Mouse (Mus musculus) urinary bladder, postnatal 14 days (tissue): Measurements from ENCODE around the gene Cep19.
A peak's percentile ranks its signal among the peaks of the same experiment; 100 is the strongest.
"Not testable (repeated sequence)": the region's sequence is repeated elsewhere in the genome, so short reads cannot be mapped to it uniquely, and the experiment has no call there.

Experiments used
- DNase-seq: peaks from one replicate; pipeline ENCODE4 v3.0.0; 2021; ENCODE audit warnings: low spot score

Cep19 gene

DNA sequence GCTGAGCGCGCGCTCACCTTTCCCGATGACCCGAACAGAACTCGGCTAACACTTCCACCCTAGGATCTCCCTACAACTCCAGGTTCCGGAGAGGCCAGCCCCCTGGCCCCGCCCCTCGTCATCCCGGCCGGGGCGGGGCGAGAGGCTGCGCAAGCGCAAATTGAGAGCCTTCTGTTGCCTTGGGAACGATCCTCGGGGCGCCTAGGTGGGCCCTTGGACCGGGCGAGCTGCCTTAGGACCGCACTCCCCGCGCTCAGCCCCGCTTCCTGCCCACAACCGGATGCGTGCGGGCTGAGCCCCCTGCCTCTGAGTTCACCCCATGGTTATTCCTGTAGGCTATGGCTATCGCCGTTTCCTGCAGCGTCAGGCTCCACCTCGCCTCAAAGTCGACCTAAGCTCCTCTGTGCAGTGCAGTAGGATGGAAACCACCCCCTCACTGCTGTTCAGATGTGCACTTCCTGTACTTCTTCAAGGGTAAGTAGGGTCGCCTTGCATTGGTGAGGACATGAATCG, at the start of gene Cep19, which contains the start of gene Pigx:
Gene Cep19, plus strand, starts transcription at position 163 of the 513 bp plus-strand sequence.
Gene Pigx, minus strand, starts transcription at position 103 of the 513 bp plus-strand sequence.
- peak; percentile 87 for DNase-seq

DNA sequence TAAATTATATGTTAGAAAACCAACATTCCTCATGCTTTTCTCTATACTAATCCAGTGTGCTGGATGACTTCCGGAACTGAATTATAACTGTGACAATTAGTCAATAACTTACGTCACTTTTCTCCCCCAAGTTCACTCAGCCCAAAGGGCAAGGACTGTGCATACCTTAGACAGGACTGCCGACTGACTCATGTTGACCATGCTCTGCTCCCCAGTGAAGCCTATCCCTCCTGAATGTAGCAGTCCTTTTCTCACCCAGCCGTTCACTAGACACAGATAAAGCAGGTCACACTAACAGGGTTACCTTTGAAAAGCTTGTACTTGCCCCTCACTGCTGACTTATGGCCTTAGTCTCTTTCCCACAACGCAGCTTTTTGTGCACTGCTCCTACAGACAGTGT, 40.8 kb upstream of the Cep19 start:
- DNase-seq, result peak; percentile 20

DNA sequence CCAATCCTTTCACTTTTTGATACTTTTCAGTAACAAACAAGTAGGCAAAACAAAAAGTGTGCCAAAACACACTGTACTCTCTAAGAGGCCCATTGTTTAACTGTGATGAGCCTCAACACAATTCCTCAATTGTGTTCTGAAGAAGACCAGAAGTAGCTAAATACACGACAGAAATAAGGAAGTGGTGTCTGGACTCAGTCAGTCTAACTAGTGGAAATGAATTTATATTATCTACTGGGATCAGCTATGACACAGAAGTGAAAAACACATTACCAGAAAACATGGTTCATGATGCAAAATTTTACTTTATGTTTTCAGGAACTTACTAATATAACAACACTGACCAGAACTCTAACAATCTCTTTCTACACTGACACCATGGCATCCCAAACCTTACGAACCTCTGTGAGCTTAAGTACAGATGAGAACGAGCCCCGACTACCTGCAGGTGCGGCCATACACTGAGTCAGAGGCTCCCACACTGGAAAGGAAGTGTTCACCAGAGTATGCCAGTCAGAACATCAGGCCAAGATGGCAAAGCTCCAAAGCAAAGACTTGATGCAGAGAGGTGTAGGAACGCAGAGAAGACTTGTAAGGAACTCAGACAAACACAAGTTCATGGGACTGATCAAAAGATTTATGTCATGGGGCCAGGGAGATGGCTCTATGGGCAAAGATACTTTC, 39.6 kb upstream of the Cep19 start:
- peak; percentile 61 for DNase-seq

DNA sequence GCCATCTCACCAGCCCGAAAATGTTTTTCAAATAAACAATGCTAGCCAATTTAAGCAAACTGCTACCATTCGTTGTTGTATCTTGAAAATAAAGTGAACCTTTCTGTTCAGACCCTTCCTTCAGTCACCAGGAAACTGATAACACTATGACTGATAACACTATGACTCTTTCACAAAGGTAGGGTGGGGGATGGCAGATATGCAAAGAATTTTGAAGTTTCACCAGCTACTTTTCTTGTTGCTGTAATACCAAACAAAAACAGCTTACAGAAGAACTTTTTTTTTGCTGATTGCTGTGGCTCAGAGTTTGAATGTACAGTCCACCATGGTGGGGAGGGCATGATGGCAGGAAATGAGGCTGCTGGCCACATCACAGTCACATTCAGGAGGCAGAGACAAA, 37.4 kb upstream of the Cep19 start:
- DNase-seq, result no peak

DNA sequence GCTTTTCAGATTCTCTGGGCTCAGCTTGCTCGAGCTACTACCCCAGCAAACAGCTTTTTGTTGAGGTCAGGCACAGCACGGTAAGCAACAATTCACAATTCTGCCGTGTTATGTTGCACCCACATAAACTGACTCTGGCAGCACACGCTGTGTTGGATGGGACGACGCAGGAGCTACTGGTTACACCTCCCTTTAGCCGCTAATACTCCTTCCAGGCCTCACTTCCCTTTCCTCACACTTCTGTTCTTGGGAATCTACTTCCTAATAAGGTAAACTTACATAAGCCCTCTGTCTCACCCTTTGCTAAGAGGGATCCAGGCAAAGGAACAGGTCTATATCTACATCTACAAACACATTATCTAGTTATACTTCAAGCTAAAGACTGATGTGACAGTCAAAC, 35.7 kb upstream of the Cep19 start:
- DNase-seq, result no peak

DNA sequence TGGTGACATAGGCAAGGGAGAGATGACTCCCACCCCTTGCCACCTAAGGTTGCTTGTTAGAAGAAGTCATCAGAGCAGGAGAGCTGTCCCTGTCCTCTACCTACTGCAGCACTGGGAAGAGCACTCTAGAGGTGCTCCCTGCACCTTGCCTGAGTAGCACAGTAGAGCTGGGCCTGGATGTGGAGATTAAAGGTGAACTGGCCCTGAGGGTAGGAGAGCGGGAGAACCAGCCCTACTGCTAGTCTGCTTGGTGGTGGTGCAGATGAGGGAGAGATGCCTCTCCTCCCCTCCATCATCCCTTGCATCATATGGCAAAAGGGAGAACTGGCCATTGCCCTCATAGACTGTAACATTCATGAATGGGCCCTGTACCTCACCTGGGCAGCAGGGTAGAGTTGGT, 32.7 kb upstream of the Cep19 start:
- no peak for DNase-seq

DNA sequence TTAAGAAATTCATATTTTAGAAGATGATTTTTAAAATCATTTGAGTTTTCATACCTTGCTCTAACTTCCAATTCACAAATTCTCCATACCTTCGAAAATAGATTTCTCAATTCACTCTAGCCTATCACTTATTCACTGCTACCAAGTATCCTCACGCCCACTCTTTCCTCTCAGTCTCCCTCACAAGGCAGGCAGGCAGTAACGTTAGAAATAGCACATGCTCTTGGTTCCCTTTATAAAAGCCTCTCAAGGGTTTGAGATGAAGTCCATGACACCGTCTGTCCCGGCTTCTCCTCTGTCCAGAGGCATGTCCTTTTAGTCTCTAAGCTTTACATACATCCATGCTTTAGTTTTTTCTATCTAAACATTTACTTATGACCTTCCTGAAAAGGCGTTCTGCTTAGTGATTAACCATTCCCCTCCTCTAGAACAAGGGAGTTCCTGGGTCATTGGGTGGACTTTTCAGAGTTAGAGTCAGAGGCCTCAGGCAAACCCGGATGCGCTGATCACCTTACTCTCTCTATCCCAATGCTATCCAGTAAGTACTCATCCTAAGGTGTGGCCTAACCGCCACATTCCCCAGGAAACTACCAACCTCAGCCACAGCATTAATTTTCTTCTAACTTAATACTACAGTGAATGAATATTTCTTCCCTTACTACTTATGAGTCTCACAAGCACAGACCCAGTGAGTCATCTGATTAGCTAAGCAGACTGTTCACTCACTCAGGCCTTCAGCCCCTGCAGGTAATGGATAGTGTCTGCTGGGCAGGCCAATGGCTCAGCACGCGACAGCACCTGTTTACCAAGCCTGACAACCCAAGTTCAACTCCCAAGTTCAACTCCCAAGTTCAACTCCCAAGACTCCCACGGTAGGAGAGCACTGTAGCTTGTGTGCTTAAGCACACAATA, 31.0 kb upstream of the Cep19 start:
- DNase-seq, result no peak

DNA sequence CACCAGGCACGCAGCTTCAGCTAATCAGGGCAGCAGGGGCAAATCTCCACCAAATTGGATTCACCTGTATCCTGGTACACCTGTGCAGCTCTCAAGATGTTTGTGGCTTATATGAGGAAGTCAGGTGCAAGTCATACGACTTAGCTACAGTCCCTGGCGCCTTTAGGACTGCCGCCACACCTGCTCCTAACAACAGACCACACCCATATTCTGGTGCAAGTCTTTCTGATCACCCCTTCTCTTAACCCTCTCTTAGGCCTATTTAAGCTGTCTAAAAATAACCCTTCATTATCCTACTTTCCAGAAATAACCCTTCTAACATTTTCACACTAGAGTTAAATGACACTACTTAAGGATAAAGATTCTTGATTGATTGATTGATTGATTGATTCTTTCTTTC, 29.5 kb upstream of the Cep19 start:
- DNase-seq, result not testable (repeated sequence)

DNA sequence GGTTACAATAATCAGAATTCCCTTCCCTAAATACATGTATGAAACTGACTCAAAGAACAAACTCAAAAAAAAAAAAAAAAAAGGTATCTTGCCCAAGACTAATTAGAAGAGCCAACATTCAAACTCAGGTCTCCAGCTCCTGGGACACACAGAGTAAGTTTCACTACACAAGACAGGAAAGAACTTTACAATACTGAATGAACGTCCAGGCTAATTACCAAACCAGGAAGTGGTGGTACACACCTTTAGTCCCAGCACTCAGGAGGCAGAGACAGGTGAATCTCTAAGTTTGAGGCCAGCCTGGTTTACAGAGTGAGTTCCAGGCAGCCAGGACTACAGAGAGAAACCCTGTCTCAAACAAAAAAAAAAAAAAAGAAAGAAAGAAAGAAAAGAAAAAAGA, 23.8 kb upstream of the Cep19 start:
- no peak for DNase-seq

DNA sequence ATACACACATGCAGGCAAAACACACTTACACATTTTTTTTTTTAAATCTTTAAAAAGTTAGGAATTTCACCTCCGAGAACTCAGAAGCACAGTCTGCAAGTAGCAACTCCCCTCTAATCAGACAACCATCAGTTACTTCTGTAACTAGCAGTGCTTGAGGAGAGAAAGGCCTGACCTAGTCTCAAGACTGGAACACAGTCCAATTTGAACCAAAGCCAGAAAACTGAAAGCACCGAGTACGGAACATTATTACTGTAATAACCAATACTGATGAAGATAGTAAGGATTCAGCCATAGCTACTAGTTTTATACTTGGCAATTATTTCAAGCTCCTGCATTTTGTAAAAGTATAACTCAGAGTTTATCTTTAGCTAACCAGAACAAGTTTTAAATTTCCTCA, 23.2 kb upstream of the Cep19 start:
- no peak for DNase-seq

DNA sequence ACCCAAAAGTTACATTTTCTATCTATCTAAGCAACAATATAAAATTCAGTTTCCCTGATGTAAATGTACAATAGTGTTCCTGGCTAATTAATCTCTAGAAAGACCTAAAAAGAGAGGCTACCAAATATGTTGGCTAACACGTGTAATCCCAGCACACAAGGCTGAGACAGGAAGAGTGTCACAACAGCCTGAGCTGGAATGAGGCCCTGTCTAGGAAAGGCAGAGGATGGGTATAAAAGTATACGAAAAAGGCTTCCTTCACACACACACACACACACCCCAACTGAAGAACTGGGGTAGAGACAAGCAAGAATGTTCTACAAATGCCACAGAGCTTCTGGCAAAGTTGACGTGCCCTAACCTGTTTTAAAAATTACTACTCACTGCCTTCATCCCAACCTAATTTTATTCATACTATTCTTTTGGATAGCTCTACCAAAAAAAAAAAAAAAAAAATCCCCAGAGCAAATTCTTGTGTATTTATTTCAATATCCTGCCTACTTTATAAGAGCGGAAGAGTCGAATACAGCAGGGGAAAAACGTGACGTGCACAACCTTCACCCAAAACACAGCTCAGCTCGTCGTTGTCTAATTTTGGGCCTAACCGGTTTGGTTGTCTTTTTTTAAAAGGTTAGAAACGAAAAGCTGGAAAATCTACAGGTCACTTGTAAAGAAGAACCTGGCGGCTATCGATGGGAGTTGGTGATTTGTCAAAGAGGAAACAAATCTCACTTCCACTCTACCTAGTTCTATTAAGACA, 21.8 kb upstream of the Cep19 start:
- DNase-seq, result no peak

DNA sequence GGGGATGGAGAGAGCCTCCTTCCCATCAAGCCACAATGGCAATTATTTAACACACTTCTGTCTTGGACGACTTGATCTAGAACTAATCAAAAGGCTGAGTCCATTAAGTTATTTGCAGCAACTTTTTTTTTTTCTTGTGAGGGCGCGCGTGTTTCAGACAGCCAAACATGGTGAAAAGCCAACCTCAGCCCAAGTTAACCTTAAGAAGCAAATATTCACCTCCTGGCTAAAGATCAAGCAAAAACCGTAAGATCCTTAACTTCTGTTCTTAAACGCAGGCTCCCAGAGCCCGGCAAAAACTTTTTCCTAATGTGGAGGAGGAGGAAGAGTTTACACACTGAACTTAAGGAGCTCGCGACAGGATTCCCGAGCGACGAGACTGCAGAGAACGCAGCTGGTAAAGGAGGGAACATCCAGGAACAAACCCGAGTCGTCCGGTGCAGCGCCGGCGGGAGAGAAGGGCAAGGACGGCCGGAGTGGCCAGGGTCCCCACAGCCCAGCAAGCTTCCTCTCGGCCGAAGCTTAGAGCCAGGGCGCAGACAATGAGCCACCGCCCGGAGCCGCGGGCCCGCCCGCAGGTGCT, 21.1 kb upstream of the Cep19 start:
- peak; percentile 37 for DNase-seq

DNA sequence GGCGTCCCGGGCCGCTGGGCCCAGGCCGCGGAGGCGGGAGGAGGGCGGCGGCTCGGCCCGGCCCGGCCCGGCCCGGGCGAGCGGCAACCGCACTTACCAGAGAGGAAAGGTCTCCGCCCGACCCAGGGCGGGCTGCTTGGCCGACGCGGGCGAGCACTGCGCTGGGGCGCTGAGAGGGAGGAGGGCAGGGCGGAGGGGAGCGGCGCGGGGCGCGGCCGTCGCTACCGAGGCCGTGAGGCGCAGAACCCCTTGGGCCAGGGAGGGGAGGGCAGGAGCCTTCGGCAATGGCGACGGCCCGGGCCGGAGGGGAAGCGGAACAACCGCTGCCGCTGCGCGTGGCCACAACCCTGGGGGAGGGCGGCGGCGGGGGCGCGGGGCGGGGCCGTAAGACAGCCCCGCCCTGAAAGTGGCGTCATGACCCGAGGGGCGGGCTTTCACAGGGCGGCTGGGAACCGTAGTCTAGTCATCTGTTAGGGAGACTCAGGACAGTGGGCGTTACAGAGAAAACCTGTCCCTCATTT, 20.5 kb upstream of the Cep19 start, which contains the start of gene Pak2:
Gene Pak2, minus strand, starts transcription at position 352 of the 521 bp plus-strand sequence.
- peak; percentile 87 for DNase-seq

DNA sequence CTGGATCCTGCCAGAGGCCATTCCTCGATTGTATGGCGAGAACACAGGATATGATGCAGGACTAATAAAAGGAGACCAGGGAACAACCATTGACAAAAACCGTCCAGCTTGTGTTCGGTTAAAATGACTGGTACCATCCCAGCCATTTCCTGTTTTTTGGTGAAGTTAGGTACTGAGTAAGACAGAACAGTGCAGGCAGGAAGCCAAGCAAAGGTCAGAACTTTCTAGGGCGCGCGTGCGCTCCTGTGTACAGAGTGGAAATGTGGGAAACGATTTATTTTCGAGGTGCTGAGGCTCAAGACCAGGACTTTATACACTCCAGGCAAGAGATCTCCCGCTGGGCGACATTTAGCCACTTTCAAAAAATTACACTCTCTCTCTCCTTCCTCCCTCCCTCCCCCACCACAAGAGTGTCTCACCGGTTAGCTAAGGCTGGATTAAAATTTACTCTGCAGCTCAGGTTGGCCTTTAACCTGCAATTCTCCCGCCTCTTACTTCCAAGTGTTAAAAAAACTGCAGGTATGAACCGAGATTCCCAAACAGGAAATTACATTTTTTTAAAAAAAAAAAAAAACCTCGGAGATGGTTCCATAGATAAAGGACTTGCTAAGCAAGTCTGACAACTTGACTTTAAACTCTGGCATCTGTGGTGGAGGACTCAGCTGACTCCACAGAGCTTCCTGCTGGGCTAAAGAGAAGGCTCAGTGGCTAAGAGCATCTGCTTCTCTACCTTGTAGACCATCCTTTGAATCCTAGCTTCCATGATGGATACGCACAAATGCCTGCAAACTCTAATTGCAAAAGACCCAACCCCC, 11.8 kb upstream of the Cep19 start:
- DNase-seq, result peak; percentile 63

DNA sequence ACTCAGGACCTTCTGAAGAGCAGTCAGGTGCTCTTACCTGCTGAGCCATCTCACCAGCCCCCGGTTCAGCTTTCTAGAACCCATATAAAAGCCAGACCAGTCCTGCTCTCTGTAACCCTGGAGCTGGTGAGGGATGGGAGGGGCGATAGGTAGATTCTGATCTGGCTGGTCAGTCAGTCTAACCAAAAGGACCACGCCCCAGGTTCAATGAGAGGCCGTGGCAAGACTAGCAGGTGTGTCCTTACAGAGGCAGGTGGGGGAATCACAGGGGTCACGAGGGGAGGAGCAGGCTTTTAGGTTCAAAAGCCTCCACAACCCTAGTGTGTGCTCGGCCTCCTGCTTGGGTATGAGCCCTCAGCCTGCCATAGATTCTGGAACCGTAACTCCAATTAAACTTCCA, 8.1 kb upstream of the Cep19 start:
- no peak for DNase-seq

DNA sequence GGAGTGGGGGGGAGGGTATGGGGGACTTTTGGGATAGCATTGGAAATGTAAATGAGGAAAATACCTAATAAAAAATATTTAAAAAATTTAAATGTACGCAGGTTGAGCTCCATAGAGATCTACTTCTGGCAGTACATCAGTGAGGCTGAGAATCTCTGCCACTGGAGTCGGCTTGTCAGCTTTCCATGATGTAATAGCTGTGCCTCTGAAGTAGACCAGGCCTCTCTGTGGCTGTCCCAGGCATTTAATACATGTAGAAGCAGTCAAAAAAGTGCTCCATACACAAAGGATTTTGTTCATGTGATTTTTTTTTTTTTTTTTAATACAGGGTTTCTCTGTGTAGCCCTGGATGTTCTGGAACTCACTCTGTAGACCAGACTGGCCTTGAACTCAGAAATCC, 1.8 kb upstream of the Cep19 start:
- DNase-seq, result not testable (repeated sequence)

DNA sequence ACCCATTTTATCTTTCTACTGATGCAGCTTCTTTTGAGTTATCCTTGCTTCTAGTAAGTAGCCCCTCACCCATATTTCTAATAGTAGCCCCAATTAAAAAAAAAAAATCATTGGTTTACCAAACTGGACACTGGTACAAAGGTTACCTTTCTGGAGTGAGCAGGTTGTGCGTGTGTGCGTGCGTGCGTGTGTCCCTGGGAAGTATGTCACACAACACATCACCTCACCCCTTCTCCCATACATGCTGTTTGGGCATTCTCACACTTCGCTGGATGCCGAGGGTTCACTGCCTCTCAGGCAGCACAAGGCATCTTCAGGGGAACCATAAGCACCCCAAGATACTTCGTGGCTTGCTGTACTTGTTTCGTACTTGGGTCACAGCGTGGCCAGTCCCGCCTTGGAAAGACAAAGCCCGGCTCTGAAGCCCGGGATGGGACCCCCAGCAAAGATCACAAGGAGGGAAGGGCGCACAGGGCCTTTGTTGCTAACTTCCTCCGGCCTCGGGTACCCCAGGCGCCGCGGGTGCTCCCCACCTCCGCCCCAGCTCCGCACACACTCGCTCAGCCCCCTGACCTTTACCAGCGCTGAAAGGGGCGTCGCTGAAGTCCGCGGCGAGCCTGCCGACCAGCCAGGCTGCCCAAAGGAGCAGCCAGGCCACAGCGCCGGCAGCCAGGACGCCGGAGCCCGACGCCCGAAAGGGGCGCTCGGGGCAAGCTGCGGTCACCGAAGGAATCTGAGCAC, 533 bp upstream of the Cep19 start:
- no peak for DNase-seq

DNA sequence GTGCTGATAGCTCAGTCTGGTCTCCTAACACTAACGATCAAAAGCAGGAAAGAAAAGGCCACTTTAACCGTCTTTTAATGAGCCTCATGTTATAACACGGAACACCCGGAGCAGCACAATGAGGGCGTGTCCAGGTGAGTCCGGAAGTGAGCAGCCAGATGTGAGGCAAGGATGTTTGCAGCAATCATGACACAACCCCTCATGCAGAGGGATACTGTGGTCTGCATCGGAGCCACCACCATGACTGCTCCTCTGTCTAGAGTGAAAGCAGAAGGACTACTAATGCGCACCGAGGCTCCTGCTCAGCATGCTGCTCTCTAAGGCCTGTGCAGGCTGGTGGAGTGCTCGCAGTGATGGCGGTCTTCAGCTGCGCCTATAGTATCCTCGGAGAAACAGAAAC, 2.7 kb downstream of the Cep19 start:
- no peak for DNase-seq

DNA sequence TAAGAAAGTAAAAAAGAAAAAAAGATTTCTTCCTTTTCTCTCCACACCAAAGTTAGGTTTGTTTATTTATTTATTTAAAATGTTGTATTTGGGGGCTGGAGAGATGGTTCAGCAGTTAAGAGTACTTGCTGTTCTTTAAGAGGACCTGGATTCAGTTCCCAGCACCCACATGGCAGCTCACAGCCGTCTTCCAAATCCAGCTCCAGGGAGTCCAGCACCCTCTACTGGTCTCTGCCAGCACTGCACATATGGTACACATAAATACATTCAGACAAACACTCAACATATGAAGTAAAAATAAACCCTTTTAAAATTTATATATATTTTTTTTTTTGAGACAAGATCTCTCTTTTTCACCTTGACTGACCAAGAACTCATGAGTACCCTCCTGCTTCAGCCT, 6.1 kb downstream of the Cep19 start:
- DNase-seq, result no peak
